Mouse (Mus musculus) stomach, postnatal 0 days (tissue): Measurements from ENCODE around the gene Sc5d. TPM values are rescaled to one million over a fixed set of nuclear protein-coding genes. Genes with fewer than 3 reads are reported as not detected.

Experiments
- ATAC-seq: fragments of 200-750 bp; cut with Nextera tagmentation; 2 replicates; pipeline ENCODE4 v1.8.0; 2017; ENCODE audit not compliant: low FRiP score, low TSS enrichment
- DNase-seq: peaks from one replicate; pipeline ENCODE4 v3.0.0-alpha.2; 2016; ENCODE audit warnings: low spot score
- H3K27ac ChIP-seq: fragments of 300-500 bp; sonication (generic); replicated peaks from 2 replicates; pipeline ENCODE4 v1.5.1; 2014; ENCODE audit warnings: mild to moderate bottlenecking, control low read depth
- H3K27me3 ChIP-seq: fragments of 300-500 bp; sonication (generic); 2 replicates; pipeline ENCODE4 v1.6.1; 2014; ENCODE audit warnings: low read length; ENCODE audit not compliant: control insufficient read depth, insufficient read depth
- H3K36me3 ChIP-seq: fragments of 300-500 bp; sonication (generic); 2 replicates; pipeline ENCODE4 v1.6.1; 2014; ENCODE audit warnings: low read length, mixed read lengths; ENCODE audit not compliant: control insufficient read depth, insufficient read depth
- H3K4me1 ChIP-seq: fragments of 300-500 bp; sonication (generic); replicated peaks from 2 replicates; pipeline ENCODE4 v1.6.1; 2014; ENCODE audit warnings: antibody characterized with exemption; ENCODE audit not compliant: control insufficient read depth, insufficient read depth
- H3K4me2 ChIP-seq: fragments of 300-500 bp; sonication (generic); replicated peaks from 2 replicates; pipeline ENCODE4 v1.6.1; 2014; ENCODE audit warnings: low read depth, mild to moderate bottlenecking, control low read depth, moderate library complexity
- H3K4me3 ChIP-seq: fragments of 300-500 bp; sonication (generic); 2 replicates; pipeline ENCODE4 v1.5.1; 2014; ENCODE audit warnings: low read depth, low read length, control low read depth
- H3K9ac ChIP-seq: fragments of 300-500 bp; sonication (generic); 2 replicates; pipeline ENCODE4 v1.6.1; 2014; ENCODE audit warnings: mild to moderate bottlenecking, low read length, control low read depth, mixed read lengths
- H3K9me3 ChIP-seq: fragments of 300-500 bp; sonication (generic); 2 replicates; pipeline ENCODE4 v1.6.1; 2016; ENCODE audit warnings: low read length; ENCODE audit not compliant: control insufficient read depth
- CTCF ChIP-seq: IDR thresholded peaks from 2 replicates; pipeline ENCODE4 v1.5.1; 2016; ENCODE audit warnings: antibody characterized with exemption, low read depth, mild to moderate bottlenecking, moderate library complexity
- EP300 ChIP-seq: optimal IDR thresholded peaks from 2 replicates; pipeline ENCODE3; 2016; ENCODE audit warnings: antibody characterized with exemption
- WGBS: fragments of 180-500 bp; shearing (Covaris S2); extraction: QIAGEN DNeasy Blood & Tissue Kit; methylation state at CpG from one replicate; pipeline ENCODE4 v1.1.7; 2014; 5-methylcytosine and 5-hydroxymethylcytosine counted together
- polyA plus RNA-seq: library from polyadenylated mRNA; unstranded; fragments of >200 nt; fragmentation: Nextera tagmentation; extraction: Ambion mirVana; gene quantifications from 2 replicates; pipeline ENCODE4 v1.2.1, GENCODE M21; 2015

Gene Sc5d
- 104 and 110 TPM in 2 replicates for polyA plus RNA-seq

GRCm38 (mm10) chr9:42264145-42264544 lies at the start of gene Sc5d:
Sc5d (minus strand) TSS chr9:42264256.
- Histone ChIP-seq H3K36me3 (no peaks in the 10 kb centered on the region), H3K4me1 (no peaks in the 10 kb centered on the region), H3K9ac (peak within 1 kb of the TSS; percentile 87), H3K9me3 (no peaks in the 10 kb centered on the region), H3K4me3 (peak within 1 kb of the TSS; percentile 81), H3K4me2 (peak within 1 kb of the TSS; percentile 88), H3K27ac (peak within 1 kb of the TSS; percentile 86), H3K27me3 (no peaks in the 10 kb centered on the region)
- no peak for TF ChIP-seq CTCF
- TF ChIP-seq EP300 = peak; percentile 57
- 1% methylated on average over 47 of the region's 49 CpGs for WGBS
- DNase-seq (peak; percentile 96), ATAC-seq (peak; percentile 99)

GRCm38 (mm10) chr9:42311311-42311710 lies 47.3 kb upstream of the Sc5d start:
- WGBS = 84% methylated on average over 3 of the region's 3 CpGs
- TF ChIP-seq CTCF (no peak), EP300 (no peak)

DNA sequence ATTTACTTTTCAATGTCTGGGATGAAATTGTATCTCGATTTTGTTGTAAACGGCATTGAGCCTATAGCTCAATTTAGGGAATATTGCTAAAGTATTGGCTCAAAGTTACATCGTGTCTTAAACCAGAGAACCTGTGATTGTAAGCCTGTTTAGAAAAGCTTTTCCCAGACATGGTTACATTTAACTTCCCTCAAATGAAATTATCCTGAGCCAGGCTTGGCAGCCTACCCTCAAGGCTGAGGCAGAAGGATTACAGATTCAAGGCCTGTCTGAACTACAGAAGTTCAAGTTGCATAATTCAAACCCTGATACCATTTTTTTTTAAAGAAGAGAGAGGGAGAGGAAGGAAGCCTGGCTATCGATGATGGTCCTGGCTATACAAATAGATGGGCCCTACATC lies 39.8 kb upstream of the Sc5d start:
- TF ChIP-seq CTCF = no peak
- TF ChIP-seq EP300 = no peak
- WGBS = 78% methylated on average over 4 of the region's 4 CpGs
- no peaks in the 10 kb centered on the region for H3K9me3 ChIP-seq
- H3K27me3 ChIP-seq = no peaks in the 10 kb centered on the region
- ATAC-seq = no peak
- H3K9ac ChIP-seq = no peak overlapping the region
- no peaks in the 10 kb centered on the region for H3K4me1 ChIP-seq
- H3K4me2 ChIP-seq = no peak overlapping the region
- no peak for DNase-seq
- no peak overlapping the region for H3K4me3 ChIP-seq
- no peak overlapping the region for H3K27ac ChIP-seq
- no peaks in the 10 kb centered on the region for H3K36me3 ChIP-seq

More at GRCm38 (mm10) chr9:42311311-42311710, 47.3 kb upstream of the Sc5d start:
- Histone ChIP-seq H3K36me3 (no peaks in the 10 kb centered on the region), H3K27me3 (no peaks in the 10 kb centered on the region), H3K4me1 (no peaks in the 10 kb centered on the region), H3K4me2 (no peak overlapping the region), H3K27ac (no peak overlapping the region), H3K9ac (no peak overlapping the region), H3K4me3 (no peak overlapping the region), H3K9me3 (no peaks in the 10 kb centered on the region)
- peak; percentile 6 for DNase-seq
- no peak for ATAC-seq

DNA sequence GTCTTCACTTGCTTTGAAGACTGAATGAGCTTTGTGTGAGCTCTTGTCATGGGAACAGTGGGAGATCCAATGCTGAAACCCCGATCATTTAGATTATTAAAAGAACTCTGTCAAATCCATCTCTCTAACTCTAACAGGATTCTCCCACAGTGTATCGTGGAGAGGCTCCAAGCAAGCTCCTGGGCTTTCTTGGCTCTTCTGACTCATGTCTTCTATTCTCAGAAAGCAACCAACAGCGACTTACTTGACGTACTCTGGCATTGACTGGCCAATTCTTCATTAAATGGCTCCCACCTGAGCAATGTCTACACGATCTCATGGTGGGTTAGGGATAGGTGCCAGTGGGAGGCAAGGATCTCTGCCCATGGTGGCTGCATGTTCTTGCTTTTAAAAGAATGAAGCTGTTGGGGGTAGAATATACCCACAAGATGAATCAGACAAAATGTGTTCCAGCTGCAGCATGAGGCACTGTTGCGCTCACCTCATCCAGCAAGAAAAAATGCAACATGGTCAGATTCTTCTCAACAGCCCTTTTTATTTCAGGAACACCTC lies 37.1 kb upstream of the Sc5d start:
- no peak for TF ChIP-seq CTCF
- TF ChIP-seq EP300 = no peak
- ATAC-seq (no peak), DNase-seq (no peak)
- Histone ChIP-seq H3K4me1 (no peaks in the 10 kb centered on the region), H3K9ac (no peak overlapping the region), H3K9me3 (no peaks in the 10 kb centered on the region), H3K27ac (no peak overlapping the region), H3K4me2 (no peak overlapping the region), H3K27me3 (no peaks in the 10 kb centered on the region), H3K4me3 (no peak overlapping the region), H3K36me3 (no peaks in the 10 kb centered on the region)
- 89% methylated on average over 6 of the region's 6 CpGs for WGBS

DNA sequence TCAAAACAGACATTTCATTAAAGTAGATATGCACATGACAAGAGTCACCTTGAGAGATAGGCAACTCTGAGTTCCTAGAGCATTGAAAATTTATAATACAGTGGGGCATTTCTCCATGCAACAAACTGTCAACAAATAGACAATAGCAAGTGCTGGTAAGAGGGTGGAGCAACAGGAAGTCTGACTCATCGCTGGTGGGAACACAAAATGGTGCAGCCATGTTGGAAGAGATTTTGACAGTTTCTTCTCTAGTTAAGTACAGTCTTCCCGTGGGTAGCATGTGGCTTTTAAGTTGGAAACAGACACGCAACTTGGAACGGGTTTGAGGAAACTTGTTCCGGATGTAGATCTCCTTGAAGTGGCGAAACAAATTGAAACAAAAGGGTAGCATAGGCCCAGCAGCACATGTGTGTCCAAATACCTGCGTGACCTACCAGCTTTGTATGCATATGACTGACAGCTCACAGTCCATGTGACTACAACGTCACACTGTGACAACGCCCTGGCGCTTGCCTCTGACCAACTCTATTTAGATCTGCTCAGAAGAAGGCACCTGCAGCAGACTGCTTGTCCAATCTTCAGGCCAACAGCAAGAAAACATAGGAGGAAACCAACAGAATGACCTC lies 32.4 kb upstream of the Sc5d start:
- no peak overlapping the region for H3K4me3 ChIP-seq
- no peaks in the 10 kb centered on the region for H3K36me3 ChIP-seq
- no peak for ATAC-seq
- DNase-seq = no peak
- H3K9me3 ChIP-seq = no peaks in the 10 kb centered on the region
- H3K27ac ChIP-seq = no peak overlapping the region
- H3K4me1 ChIP-seq = no peaks in the 10 kb centered on the region
- 92% methylated on average over 10 of the region's 10 CpGs for WGBS
- H3K9ac ChIP-seq = no peak overlapping the region
- no peak overlapping the region for H3K4me2 ChIP-seq
- no peaks in the 10 kb centered on the region for H3K27me3 ChIP-seq
- TF ChIP-seq EP300 (no peak), CTCF (no peak)

DNA sequence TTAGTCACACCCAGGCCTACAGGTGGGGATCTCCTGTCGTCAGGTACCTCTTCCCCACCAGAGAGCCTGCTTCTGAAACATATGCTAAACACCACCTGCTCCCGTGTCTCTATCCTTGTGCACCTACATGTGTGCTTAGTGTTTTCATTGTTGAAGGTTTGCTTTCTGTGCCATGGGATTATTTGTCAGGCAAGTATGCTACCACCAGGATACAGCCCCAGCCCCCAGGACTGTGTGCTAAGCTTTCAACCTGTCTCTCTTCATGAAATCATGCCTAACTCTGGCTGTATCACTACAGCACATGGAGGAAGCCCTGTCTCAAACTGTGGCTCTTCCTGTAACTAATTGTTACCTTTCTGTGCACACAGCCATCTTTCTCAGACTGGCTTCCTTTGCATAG lies 30.1 kb upstream of the Sc5d start:
- Histone ChIP-seq H3K27ac (no peak overlapping the region), H3K4me2 (no peak overlapping the region), H3K4me3 (no peak overlapping the region), H3K27me3 (no peaks in the 10 kb centered on the region), H3K4me1 (no peaks in the 10 kb centered on the region), H3K9ac (no peak overlapping the region), H3K9me3 (no peaks in the 10 kb centered on the region), H3K36me3 (no peaks in the 10 kb centered on the region)
- DNase-seq (no peak), ATAC-seq (no peak)
- 67% methylated on average over 2 of the region's 2 CpGs for WGBS
- TF ChIP-seq CTCF (no peak), EP300 (no peak)
